Mouse (Mus musculus): ENCODE measurements at regions not wholly inside any gene's neighbourhood (a gene's known extent, or its start where the extent isn't known, plus 50 kb on each side); places are given as distances from the start of the nearest gene placed in this dataset.

DNA sequence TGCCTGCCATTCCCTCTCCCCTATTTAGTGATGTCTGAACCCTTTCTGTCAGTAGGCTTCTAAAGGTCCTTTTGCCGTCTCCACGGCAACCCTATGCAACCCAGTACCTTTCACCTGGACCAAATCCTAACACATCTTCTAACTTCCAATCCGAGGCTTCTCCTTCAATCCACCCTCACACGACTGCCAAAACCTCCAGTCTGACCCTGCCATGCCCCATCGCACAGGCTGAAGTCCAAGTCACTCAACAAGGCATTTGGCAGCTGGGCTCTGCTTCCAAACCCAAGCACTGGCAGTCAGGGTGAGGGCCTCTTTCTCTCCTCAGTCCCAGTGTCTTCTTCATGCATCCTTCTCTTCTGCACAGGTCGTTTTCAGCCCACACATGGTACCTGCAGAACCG, 83.0 kb upstream of the Lrpprc start:
- WGBS, result 89% methylated on average over 7 of the region's 7 CpGs
- no peaks in the 10 kb centered on the region for H3K4me1 ChIP-seq (ENCODE audit: control insufficient read depth, insufficient read depth, insufficient read length)
- H3K27me3 ChIP-seq (ENCODE audit: control insufficient read depth, insufficient read depth, low read length), result no peaks in the 10 kb centered on the region
- no peaks in the 10 kb centered on the region for H3K36me3 ChIP-seq (ENCODE audit: control insufficient read depth, insufficient read depth, low read length)
- H3K27ac ChIP-seq (ENCODE audit: insufficient read depth, low read length), result no peak overlapping the region
- TF ChIP-seq POLR2A (IDR thresholded peaks at IDR 0.05; ENCODE audit: low read depth, low read length) (no peak), CTCF (IDR thresholded peaks at IDR 0.05; ENCODE audit: extremely low read depth, insufficient read depth, insufficient read length, insufficient replicate concordance) (no peak)
- H3K4me3 ChIP-seq (ENCODE audit: extremely low read depth, insufficient read depth, insufficient read length), result no peak overlapping the region
- DNase-seq (ENCODE audit: low read depth in 1 of 2, low spot score in 2 of 2), result no peak

DNA sequence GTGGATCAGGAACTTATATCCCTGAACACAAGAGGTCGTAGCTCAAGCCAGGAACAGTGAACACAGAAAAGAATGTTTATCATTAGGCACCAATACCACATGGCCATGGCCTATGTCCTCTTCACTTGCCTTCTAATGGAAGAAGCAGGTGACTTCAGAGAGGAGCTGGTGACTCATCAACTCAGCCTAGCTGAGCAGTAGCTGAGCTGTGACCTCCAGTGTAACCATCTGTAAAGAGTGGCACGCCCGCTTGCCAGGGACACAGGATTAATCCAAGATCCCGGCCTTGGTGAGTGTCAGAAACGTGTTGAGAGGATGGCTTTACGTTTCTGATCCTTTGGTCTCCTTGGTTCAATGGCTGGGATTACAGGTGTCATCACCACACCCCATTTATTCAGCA, 82.0 kb upstream of the Ppm1b start:
- DNase-seq (ENCODE audit: low read depth in 1 of 2, low spot score in 2 of 2), result no peak
- Histone ChIP-seq H3K36me3 (ENCODE audit: control insufficient read depth, insufficient read depth, low read length) (no peaks in the 10 kb centered on the region), H3K4me1 (ENCODE audit: control insufficient read depth, insufficient read depth, insufficient read length) (no peaks in the 10 kb centered on the region), H3K4me3 (ENCODE audit: extremely low read depth, insufficient read depth, insufficient read length) (no peak overlapping the region), H3K27ac (ENCODE audit: insufficient read depth, low read length) (no peak overlapping the region), H3K27me3 (ENCODE audit: control insufficient read depth, insufficient read depth, low read length) (no peaks in the 10 kb centered on the region)
- TF ChIP-seq POLR2A (IDR thresholded peaks at IDR 0.05; ENCODE audit: low read depth, low read length), result no peak
- no peak for TF ChIP-seq CTCF (IDR thresholded peaks at IDR 0.05; ENCODE audit: extremely low read depth, insufficient read depth, insufficient read length, insufficient replicate concordance)
- WGBS, result 73% methylated on average over 6 of the region's 6 CpGs

DNA sequence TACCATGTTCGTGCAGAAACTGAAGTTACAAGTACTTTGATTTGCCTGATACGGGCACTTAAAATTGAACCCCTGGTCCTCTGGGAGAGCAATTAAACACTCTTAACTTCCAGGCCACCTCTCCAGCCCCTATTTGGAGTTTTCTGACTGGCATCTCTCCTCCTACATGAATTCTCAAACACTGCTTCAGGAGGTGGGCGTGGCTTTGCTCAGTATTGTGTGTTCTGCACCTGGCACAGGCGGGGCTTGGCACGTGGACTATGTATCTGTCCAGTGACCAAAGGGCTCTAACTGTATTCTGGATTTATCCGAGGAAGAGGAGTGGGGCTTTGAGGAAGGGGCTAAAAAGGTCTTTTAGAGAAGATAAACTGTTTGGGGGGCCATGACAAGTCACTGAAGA, 81.5 kb upstream of the Ppm1b start:
- Histone ChIP-seq H3K4me1 (ENCODE audit: control insufficient read depth, insufficient read depth, insufficient read length) (no peaks in the 10 kb centered on the region), H3K27me3 (ENCODE audit: control insufficient read depth, insufficient read depth, low read length) (no peaks in the 10 kb centered on the region), H3K27ac (ENCODE audit: insufficient read depth, low read length) (no peak overlapping the region), H3K4me3 (ENCODE audit: extremely low read depth, insufficient read depth, insufficient read length) (no peak overlapping the region), H3K36me3 (ENCODE audit: control insufficient read depth, insufficient read depth, low read length) (no peaks in the 10 kb centered on the region)
- no peak for DNase-seq (ENCODE audit: low read depth in 1 of 2, low spot score in 2 of 2)
- no peak for TF ChIP-seq POLR2A (IDR thresholded peaks at IDR 0.05; ENCODE audit: low read depth, low read length)
- TF ChIP-seq CTCF (IDR thresholded peaks at IDR 0.05; ENCODE audit: extremely low read depth, insufficient read depth, insufficient read length, insufficient replicate concordance), result no peak
- 76% methylated on average over 6 of the region's 6 CpGs for WGBS

DNA sequence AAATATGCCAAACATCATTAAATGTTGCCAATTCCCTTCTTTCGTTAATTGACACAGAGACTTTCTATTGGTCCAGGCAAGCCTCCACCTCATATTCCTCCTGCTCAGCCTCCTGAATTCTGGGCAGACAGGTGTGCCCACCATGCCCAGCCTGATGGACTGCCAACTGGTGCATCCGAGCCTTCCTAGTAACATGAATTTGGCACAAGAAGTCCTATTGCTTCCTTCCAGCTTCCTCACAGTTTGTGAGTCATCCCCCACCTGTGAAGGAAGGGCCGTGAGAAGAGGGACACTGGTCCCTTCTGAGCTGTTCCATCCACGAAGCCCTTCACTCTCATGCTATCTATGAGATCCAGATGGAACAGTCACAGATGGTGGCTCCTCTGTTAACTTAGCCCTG, 80.5 kb upstream of the Ppm1b start:
- Histone ChIP-seq H3K27ac (ENCODE audit: insufficient read depth, low read length) (no peak overlapping the region), H3K36me3 (ENCODE audit: control insufficient read depth, insufficient read depth, low read length) (no peaks in the 10 kb centered on the region), H3K4me3 (ENCODE audit: extremely low read depth, insufficient read depth, insufficient read length) (no peak overlapping the region), H3K4me1 (ENCODE audit: control insufficient read depth, insufficient read depth, insufficient read length) (no peaks in the 10 kb centered on the region), H3K27me3 (ENCODE audit: control insufficient read depth, insufficient read depth, low read length) (no peaks in the 10 kb centered on the region)
- TF ChIP-seq CTCF (IDR thresholded peaks at IDR 0.05; ENCODE audit: extremely low read depth, insufficient read depth, insufficient read length, insufficient replicate concordance) (no peak), POLR2A (IDR thresholded peaks at IDR 0.05; ENCODE audit: low read depth, low read length) (no peak)
- WGBS, result 89% methylated on average over 4 of the region's 4 CpGs
- DNase-seq (ENCODE audit: low read depth in 1 of 2, low spot score in 2 of 2), result no peak

DNA sequence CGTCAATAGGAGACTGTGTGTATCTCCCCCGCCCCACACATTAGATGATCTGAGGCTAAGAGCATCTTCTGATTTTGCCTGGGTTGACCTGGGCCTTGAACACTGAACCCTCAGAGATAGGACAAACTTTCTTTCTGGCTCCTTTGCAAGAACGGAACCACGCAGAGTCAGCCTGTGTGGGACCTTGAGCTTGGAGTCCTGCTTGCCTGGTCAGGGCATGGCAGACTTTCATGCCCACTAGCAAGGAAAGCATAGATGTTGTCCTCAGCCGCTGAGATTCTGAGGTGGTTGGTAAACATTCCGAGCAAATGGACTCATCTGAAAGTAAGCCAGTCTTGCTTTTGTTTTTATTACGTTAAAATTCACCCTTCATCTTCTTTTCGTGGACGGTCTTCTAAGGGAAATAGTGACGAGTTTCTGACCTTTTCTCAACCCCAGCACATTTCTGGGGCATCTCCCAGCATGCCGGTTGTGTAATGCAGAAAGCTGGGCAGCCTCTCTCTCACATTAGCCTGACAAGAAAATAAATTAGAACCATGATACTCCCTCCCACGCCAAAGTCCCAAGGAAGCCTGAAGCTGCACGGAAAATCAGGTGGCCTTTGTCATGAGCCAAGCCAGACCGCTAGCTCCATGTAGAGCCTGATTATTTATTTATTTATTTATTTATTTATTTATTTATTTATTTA, 79.2 kb upstream of the Ppm1b start:
- 84% methylated on average over 14 of the region's 14 CpGs for WGBS
- H3K27ac ChIP-seq (ENCODE audit: insufficient read depth, low read length), result no peak overlapping the region
- no peak for DNase-seq (ENCODE audit: low read depth in 1 of 2, low spot score in 2 of 2)
- no peak for TF ChIP-seq CTCF (IDR thresholded peaks at IDR 0.05; ENCODE audit: extremely low read depth, insufficient read depth, insufficient read length, insufficient replicate concordance)
- TF ChIP-seq POLR2A (IDR thresholded peaks at IDR 0.05; ENCODE audit: low read depth, low read length), result no peak
- H3K36me3 ChIP-seq (ENCODE audit: control insufficient read depth, insufficient read depth, low read length), result no peaks in the 10 kb centered on the region
- no peaks in the 10 kb centered on the region for H3K27me3 ChIP-seq (ENCODE audit: control insufficient read depth, insufficient read depth, low read length)
- H3K4me3 ChIP-seq (ENCODE audit: extremely low read depth, insufficient read depth, insufficient read length), result no peak overlapping the region
- H3K4me1 ChIP-seq (ENCODE audit: control insufficient read depth, insufficient read depth, insufficient read length), result no peaks in the 10 kb centered on the region

DNA sequence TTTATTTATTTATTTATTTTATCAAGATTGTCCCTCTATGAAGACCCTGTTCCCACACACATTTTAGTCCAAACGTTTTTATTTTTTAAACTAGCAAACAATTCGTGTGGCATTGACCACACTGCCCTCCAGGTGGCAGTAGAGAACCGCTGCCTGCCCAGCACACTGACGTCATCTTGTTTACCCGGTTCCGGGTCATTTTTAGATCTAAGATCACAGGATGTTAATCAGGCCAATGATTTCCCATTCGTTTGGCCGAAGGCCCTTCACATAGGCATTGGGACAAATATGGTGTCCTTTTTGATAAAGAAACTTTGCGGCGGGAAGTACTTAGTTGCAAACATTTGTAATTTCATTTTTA, 78.7 kb upstream of the Ppm1b start:
- no peaks in the 10 kb centered on the region for H3K4me1 ChIP-seq (ENCODE audit: control insufficient read depth, insufficient read depth, insufficient read length)
- DNase-seq (ENCODE audit: low read depth in 1 of 2, low spot score in 2 of 2), result peak; percentile 61 to 65
- H3K4me3 ChIP-seq (ENCODE audit: extremely low read depth, insufficient read depth, insufficient read length), result no peak overlapping the region
- no peak overlapping the region for H3K27ac ChIP-seq (ENCODE audit: insufficient read depth, low read length)
- TF ChIP-seq POLR2A (IDR thresholded peaks at IDR 0.05; ENCODE audit: low read depth, low read length) (no peak), CTCF (IDR thresholded peaks at IDR 0.05; ENCODE audit: extremely low read depth, insufficient read depth, insufficient read length, insufficient replicate concordance) (peak; percentile 90; the same call in 1 of the 2 replicates)
- no peaks in the 10 kb centered on the region for H3K36me3 ChIP-seq (ENCODE audit: control insufficient read depth, insufficient read depth, low read length)
- WGBS, result 15% methylated on average over 10 of the region's 10 CpGs
- no peaks in the 10 kb centered on the region for H3K27me3 ChIP-seq (ENCODE audit: control insufficient read depth, insufficient read depth, low read length)

GRCm38 (mm10) chr17:84878316-84878715, 78.2 kb upstream of the Ppm1b start:
- no peaks in the 10 kb centered on the region for H3K36me3 ChIP-seq (ENCODE audit: control insufficient read depth, insufficient read depth, low read length)
- WGBS, result 84% methylated on average over 5 of the region's 5 CpGs
- H3K27ac ChIP-seq (ENCODE audit: insufficient read depth, low read length), result no peak overlapping the region
- TF ChIP-seq CTCF (IDR thresholded peaks at IDR 0.05; ENCODE audit: extremely low read depth, insufficient read depth, insufficient read length, insufficient replicate concordance) (no peak), POLR2A (IDR thresholded peaks at IDR 0.05; ENCODE audit: low read depth, low read length) (no peak)
- H3K27me3 ChIP-seq (ENCODE audit: control insufficient read depth, insufficient read depth, low read length), result no peaks in the 10 kb centered on the region
- no peaks in the 10 kb centered on the region for H3K4me1 ChIP-seq (ENCODE audit: control insufficient read depth, insufficient read depth, insufficient read length)
- no peak for DNase-seq (ENCODE audit: low read depth in 1 of 2, low spot score in 2 of 2)
- no peak overlapping the region for H3K4me3 ChIP-seq (ENCODE audit: extremely low read depth, insufficient read depth, insufficient read length)
